Mouse (Mus musculus) retina, embryonic 14.5 days (tissue): ENCODE measurements at regions not wholly inside any gene's neighbourhood (a gene's known extent, or its start where the extent isn't known, plus 50 kb on each side); places are given as distances from the start of the nearest gene placed in this dataset.

Source experiments
- DNase-seq: peaks from one replicate; pipeline ENCODE4 v3.0.0-alpha.2; 2015; ENCODE audit warnings: low spot score

DNA sequence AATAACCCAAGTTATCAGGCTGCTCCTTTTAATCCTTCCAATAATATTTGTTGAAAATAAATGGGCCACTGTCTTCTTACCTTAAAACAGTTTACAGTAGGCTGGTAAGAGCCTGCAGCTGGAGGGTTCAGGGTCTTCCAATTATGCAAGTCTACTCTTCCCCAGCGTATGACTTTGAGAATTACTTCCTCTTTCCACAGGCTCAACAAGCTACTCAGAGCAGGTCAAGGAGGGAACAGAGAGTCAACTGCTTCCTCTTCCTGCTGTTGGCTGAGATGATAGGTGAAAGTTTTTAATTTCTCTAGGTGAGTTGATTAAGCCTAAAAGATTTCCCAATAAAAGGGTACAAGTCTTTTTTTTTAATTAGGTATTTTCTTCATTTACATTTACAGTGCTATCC lies 176.9 kb upstream of the Nampt start:
- DNase-seq: no peak

DNA sequence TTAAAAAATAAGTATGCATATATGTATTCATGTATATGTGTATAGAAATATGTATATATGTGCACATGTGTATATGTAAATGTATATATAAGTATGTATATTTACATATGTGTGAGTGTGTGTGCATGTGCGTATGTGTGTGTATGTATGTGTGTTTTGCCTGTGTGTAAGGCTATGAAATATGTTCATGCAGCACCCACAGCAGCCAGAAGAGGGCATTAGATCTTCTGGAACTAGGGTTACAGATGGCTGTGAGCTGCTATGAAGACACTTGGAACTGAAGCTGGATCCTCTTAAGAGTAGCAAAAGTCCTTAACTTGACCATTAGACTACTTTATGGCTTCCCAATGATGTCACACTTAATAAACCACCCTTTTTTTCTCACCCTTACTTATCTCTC lies 166.2 kb upstream of the Nampt start:
- DNase-seq: peak; percentile 6

DNA sequence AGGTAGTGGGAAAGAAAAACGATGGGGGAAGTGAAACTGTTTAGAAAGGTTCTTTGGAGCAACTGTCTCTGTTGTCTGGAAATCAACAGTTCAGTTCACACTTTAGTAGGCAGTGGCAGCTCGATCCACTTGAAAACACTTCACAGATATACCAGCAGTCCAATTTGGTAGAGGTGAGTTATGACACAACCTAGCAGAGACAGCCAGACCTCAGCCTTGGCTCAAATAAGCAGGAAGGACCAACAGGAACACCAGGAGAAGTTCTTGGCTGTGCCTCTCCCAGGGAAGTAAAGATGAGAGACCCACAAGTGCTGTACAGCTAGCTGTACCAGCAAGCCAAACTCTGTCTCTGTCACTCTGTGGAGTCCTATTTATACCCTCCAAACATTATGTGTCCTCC lies 163.2 kb upstream of the Nampt start:
- no peak for DNase-seq

DNA sequence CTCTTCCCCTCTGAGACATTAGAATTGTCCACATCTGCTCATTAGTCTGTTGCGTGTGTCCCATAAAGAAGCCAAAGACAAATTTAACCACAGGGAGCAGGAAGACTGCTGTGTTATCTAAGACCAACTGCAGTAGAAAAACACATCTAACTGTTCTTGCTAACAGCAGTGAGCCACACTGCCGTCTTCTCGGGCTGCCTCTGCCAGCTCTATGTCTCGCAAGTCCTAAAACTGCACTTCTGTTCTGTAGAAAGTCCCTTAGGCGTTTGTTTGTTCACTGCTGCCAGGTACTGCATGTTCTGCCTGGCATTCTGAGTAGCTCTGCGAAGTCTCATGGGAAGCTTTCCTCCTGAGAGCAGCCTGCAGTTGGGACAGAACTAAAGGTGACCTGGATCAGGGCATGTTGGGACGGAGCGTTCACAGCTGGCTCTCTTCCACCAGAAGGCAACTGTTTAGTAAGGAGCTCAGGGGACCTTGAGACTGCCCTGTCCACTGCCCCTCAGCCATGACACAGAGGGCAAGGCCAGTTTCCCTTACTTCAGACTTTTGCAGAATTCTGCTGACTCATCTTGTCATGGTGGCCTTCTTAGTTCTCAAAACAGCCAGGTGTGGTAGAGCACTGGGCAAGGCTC lies 157.4 kb upstream of the Nampt start:
- no peak for DNase-seq

DNA sequence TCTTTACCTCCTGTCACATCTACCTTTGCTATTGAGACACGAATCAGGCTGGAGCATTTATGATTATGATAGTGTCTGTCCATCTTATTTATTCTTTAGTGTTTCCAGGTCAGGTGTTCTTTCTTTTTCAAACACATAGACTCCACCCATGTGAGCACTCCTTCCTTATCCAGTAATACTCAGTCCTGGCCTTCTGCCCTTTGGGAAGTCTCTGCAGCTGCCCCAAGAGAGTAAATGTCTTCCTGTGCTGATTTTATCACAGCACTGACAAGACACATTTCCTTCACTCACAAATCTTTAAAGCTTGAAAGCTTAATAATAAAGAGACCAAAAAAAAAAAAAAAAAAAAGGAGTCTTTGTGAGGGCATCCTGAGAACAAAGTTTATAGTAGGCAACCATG lies 153.3 kb upstream of the Nampt start:
- DNase-seq: no peak

DNA sequence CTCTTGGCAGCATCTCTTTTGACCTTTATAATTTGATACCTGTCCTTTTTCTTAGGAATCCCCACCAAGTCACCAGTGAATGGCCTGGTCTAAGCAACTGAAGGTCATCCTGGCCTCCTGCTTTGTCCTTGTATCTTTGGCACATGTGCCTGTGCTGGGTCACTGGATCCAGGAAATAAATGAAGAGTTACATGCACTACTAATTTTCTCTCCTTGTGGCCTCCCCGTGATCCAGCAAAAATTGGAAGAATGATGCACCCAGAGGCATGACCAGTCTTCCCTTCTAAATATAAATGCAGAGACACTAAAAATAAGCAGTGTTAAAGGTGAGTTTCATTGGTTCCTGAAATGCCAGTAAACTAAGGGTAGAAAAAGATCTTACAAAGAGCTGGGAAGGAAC lies 141.4 kb upstream of the Nampt start:
- DNase-seq: no peak

DNA sequence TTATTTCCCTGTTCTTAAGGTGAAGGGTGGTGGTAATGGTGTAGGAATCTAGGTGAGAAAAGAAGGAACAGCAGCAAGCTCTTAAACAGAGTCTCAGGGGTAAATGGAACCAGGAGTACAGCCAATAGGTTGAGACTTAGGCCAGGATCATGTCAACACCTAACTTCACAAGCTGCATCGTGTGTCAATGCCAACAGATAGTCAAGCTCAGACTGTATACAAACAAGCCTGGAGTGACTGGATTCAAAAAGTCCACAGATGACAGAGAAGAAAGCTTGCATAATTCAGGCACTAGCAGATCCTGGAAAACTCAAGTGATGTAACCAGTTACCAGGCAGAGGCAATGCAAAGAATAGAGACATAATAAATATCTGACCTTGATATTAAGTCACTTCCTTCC lies 140.6 kb upstream of the Nampt start:
- DNase-seq: no peak

DNA sequence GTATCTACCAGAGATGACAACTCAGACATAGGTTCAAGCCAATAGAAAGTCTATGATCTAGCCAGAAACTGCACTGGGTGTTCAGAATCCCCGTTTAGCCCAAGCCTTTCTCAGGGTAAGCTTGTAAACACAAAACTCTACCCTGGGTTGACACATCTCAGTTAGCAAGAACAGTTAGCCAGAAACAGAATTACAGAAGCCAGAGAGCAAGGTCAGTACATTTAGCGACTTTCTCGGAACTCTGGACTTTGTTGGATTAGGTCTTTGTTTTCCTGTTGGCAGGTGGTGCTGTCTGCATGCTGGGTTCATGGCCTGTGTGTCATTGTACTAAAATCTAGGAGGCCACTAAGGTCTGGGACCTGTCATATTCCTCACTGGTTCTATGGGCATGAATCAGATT lies 137.4 kb upstream of the Nampt start:
- no peak for DNase-seq

DNA sequence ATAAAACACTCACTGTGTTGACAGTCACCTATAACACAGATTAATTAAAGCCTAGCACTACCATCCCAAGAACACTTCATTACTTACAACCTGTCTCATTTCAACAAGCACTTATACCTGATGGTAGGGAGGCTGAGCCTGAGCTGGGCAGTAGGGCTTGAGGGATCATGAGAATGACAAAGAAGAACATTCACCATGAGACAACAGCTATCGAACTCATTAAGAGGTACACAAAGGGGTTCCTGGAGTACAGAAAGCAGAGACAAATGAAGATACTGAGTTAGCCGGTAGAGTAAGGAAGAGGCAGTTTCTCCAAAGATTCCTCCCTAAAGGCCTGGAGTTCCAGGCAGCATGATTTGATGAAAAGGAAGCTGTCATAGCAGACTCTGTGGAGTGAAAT lies 136.0 kb upstream of the Nampt start:
- DNase-seq: no peak

DNA sequence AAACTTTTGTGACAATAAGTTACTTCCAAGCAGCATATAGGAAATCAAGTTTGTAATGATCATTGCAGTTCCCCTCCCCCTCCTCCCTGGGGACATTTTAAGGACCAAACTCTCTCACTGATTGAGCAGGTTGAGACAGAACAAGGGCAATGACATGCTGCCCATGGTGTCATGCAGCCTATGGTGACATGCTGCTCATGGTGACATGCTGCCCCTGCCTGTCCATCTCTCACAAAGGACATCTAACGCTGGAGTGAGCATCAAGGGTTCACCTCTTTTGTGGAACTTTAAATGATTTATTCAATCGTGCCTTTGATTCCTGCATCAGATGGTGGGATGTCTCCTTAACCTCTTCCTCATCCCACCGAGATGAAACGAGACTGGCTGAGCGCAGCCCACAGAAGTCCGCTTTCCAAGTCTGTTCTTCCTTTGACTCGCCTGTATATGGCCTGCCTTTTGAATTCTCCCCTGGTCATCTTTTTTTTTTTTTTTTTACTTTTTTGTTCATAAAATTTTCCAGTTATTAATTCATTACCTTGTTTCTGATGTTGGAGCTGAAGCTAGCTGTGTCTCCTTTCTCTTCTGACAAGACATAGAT lies 133.5 kb upstream of the Nampt start:
- DNase-seq: no peak

DNA sequence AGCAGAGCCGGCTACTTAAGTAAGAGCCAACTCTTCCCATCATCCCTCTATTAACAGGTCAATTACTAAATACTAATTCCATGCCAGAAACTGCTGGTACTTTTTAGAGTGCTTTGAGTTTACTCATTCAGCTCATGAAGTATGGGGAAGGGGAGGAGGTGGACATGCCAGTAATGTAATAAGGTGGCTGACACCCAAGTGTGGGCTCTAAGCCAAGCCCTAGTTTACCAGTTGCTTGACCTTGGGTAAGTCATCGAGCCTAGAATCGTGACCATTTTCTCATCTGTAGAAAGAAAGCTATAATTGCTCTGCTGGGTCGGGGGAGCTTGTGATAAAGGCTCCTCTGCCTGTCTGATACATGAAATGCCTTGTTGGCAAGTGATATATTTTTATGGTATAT lies 130.0 kb upstream of the Nampt start:
- DNase-seq: no peak

DNA sequence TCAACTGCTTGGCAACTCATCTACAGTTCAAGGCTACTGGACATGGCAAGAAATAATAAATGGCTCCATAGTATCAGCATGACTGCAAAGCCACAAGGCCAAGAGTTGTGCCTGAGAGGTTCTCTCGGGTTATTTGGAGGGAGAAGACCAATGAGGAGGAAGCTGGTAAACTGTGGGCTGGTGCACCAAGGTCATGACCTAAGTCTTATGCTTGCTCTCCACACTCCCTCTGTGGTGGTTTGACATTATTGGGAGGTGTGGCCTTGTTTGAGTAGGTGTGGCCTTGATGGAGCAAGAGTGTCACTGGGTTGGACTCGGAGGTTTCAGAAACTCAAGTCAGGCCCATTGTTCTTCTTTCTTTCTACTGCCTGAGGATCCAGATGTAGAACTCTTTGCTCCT lies 129.2 kb upstream of the Nampt start:
- DNase-seq: no peak

DNA sequence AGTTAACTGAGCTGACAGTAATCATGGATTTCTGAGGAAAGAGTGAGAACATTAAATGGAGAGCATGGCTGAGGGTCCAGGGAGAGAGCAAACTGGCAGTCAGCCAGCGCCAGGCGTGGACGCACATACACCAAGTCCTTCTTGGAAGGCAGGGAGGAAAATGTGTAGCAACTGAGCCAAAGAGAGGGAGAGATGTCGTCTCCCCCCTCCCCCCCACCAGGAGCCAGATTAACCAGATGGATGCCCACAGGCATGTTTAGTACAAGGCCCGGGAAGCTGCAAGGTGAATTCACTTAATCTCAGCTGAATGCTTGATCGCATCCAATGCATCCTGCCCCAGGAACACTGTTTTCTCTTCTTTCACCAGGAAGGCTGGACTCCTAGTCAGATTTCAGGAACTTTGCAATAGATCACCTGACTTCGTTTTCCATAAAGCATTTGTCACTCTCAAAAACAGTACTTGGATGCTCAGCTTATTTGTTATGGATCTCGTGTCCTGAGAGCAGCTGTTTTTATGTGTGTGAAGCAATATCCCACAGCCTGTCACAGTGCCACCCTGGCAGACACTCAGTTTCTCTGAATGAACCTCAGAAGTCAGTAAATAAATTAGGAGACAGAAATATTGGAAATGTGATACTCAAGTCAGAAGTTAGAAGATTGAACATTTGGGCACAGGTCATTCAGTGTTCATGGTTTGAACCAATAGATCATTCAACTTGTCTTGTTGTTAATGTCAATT lies 127.1 kb upstream of the Nampt start:
- no peak for DNase-seq

DNA sequence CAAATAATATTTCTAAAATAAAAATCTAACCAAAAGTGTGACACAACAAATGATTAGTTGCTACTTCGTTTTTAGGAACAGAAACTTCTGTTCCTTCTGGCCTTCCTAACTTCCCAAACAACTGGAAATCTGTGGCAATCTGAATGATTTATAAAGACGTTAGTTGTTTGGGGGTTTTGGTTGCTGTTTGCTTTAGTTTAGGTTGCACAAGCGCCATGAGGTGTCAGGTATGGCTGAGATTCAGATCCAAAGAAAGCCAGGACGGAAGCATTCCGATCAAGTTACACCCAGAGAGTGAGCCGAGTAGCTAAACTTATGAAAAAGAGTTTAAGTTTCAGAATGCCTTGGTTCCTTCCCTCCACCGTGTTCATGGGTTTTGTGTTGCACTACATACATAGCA lies 126.4 kb upstream of the Nampt start:
- no peak for DNase-seq

DNA sequence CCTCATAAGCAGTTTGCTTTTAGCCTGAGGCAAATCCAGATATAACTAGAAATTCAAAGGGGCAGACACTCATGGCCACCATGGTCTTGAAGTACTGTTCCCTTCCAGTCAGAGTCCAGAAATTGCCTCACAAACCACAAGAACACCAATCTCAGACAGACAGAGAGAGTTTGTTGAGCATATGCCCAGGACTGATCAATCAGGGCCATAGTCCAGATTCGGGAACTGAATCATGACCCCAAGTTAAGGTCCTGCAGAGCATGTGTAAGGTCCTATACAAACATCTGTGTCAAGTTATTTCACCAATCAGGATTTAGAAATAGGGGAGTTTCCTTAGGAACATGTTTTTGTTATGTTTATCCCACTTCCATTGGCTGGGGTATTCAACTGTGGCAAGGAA lies 125.7 kb upstream of the Nampt start:
- DNase-seq: no peak

DNA sequence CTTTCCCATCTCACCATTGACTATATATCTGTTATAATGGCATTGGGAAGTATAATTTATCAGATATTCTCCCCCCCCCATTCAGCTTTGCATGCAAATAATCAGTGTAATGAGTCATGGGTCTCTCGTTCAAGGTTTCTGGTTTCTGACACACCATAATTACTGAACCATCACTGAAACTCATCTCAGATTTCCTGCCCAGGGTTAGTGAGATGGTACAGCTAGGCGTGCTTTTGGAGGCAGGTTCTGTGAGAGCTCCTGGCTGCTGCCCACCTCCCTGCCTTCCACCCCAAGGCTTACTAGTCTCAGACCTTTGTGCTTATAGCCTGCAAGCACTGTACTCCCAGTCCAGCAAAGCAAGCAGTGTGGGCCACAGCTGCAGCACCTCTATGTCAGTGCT lies 122.5 kb upstream of the Nampt start:
- DNase-seq: no peak

DNA sequence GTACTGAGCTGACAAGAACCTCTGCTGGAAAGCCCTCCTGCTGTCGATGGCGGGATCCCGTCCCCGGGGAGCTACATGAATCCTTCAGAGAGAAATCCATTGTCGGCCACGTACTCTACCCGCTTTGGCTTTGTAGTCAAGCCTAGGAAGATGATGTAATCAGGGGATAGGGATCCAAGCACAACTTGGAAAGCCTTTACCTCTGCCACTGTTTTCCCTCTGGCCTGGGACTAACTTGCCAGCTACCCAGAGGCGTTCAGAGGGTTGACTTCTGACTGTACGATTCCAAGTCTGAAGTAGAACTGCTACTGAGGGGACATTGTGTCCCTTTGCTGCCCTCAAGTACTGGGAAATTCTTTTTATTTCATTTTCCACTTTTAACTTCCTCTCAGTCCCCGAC lies 110.2 kb upstream of the Nampt start:
- no peak for DNase-seq

DNA sequence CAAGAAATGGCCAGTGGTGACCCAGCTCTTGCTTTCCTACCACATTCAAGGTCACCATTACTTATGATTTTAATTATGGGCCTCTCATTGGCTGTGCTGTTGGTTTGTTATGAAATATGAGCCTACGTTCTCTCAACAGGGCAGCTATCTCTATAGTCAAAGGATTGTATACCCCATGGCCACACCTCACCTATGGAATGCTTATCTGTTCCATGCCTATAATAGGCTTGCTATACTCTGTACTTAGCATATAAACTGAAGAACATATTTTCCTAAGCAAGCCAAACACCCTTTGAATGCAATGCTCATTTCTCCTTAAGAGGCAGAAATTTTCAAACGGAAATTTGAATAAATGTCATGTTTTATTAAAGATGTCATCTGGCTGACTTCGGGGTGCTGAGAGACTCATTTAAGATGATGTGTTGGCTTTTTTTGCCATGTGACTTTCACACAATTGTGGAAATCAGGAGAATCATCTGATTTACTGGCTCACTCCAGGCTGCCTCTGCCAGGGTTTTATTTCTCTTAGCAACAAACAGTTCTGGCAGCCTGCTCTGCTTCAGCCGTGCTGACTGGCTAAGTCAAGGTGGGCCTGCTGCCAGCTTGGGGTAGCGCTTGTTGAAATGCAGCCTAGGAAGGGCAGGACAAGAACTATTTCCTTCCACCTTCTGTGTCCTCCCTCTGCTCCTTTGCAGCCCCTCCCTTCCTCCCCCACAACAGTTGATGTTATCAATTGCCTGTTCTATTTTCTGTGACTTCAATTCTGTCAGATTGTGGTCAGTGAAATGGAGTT lies 102.0 kb upstream of the Nampt start:
- DNase-seq: no peak

DNA sequence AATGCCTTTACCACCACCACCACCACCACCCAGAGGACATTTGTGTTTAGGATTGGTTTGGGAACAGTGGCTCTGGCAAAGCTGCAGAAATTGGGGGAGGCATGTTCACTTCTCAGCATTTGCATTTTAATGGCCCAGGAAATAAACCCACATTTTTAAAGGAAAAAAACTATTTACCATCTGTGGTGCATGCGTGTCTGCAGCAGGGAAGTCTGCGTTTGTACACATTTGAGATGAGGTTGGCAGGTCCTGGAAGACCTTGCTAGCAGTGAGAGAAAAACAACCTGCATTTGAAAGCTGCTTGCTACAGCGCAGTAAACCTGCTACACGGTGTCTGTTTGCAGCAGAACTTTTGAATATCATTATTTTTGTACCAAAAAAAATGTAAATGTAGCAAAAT lies 100.1 kb upstream of the Nampt start:
- no peak for DNase-seq

DNA sequence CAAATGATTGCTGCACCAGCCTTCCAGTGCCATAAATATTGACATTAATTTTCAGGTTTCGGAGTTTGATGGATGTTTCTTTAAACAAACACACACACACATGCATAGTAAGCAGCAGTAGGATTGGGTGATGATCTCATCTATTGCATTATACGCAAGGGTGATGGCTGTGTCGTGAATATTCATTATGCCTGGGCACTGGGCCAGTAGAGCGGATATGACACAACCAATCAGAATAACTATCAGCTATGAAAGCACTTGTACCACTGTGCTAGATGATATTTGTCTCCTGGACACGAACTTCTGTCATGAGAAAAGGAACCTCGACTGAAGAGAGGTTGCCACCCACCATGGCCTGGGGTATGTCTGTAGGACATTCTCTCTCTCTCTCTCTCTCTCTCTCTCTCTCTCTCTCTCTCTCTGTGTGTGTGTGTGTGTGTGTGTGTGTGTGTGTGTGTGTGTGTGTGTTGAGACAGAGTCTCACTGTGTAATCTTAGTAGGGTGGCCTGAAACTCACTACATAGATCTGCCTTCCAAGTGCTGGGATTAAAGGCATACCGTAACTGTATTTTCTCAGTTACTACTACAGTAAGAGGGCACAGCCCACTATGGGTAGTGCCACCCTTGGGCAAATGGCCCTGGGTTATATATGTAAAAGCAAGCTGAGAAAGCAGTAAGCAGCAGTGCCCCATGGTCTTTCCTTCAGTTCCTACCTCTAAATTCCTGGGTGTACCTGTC lies 94.7 kb upstream of the Nampt start:
- DNase-seq: no peak

DNA sequence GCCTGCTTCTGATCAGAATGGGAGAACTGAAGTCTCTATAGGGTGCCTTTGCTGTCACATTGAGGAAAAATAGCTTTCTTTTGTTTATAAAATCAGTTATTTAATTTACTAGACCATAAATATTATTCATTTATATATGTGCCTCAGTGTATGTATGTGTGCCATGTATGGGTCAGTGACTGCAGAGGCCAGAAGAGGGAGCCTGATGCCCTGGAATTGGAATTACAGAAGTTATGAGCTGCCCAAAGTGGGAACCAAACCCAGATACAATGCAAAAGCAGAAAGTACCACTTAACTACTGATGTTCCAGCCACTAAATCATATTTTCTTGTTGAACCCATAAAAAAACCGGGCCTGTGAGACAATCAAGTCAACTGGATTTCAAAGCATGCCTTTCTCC lies 91.8 kb upstream of the Nampt start:
- DNase-seq: no peak

DNA sequence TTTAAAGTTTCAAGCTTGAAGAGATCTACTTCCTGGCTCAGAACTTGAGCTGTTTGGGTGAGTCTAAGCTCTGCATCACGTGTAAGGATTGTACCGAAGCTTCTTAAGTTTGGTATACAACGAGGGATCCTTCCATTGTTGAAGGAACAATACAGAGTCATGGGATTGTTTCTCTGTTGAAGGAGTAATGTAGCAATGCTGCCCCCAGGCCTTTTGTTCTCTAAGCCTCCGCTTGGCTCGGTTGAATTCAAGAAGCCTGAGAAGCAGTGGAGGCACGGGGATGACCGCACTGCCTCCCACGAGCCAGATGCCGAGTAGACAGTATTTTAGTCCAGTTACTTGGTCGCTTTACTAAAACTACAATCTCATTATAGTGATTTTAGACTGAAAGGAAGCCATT lies 90.9 kb upstream of the Nampt start:
- peak; percentile 43 for DNase-seq
